Mouse (Mus musculus) embryonic fibroblast, embryonic 13.5 days (primary cell): ENCODE results near the gene Dpp4.

Source experiments
- CTCF ChIP-seq: IDR thresholded peaks from 2 replicates; pipeline ENCODE4 v1.5.1; 2011; ENCODE audit warnings: mild to moderate bottlenecking, control low read depth, low read length, moderate library complexity, borderline replicate concordance; ENCODE audit not compliant: insufficient read depth
- POLR2A ChIP-seq: IDR thresholded peaks from 2 replicates; pipeline ENCODE4 v1.6.1; 2011; ENCODE audit warnings: low read depth, mild to moderate bottlenecking, control low read depth, low read length, moderate library complexity

GRCm38 (mm10) chr2:62307477-62307876 lies 104.6 kb downstream of the Dpp4 start:
- TF ChIP-seq POLR2A (no peak), CTCF (no peak)
